Mouse (Mus musculus): ENCODE measurements around the gene Prr5l. TPM values are rescaled to one million over a fixed set of nuclear protein-coding genes. Genes with fewer than 3 reads are reported as not detected.

Prr5l gene
- polyA plus RNA-seq, 1 experiment from 2014 or later = 50.6 TPM

GRCm38 (mm10) chr2:101907386-101908022, 24.7 kb upstream of the Prr5l start:
- Histone ChIP-seq H3K9ac (replicated peaks) (no peak overlapping the region), H3K36me3 (0 out of 2 replicates have a peak, but pooled peaks cover 5% of the 10 kb centered on the region), H3K4me2 (no peak overlapping the region), H3K9me3 (0 out of 2 replicates have a peak, but pooled peaks cover 3% of the 10 kb centered on the region), H3K4me3 (replicated peaks) (no peak overlapping the region), H3K27me3 (no peaks in the 10 kb centered on the region), H3K4me1 (replicated peaks) (peaks cover 6% of the 10 kb centered on the region), H3K27ac (no peak overlapping the region)
- ATAC-seq (ENCODE audit: insufficient number of reproducible peaks, insufficient read depth, low FRiP score, low TSS enrichment, low read depth) = no peak
- 65% methylated on average over 10 of the region's 10 CpGs for WGBS

- 0 out of 2 replicates have a peak, but pooled peaks cover 3% of the 10 kb centered on the region for H3K9me3 ChIP-seq
- H3K4me1 ChIP-seq (replicated peaks) = peaks cover 6% of the 10 kb centered on the region
- 68% methylated on average over 5 of the region's 5 CpGs for WGBS
- H3K27ac ChIP-seq = no peak overlapping the region
- 0 out of 2 replicates have a peak, but pooled peaks have one; percentile 15 for ATAC-seq (ENCODE audit: insufficient number of reproducible peaks, insufficient read depth, low FRiP score, low TSS enrichment, low read depth)
- H3K27me3 ChIP-seq = no peaks in the 10 kb centered on the region
- H3K9ac ChIP-seq (replicated peaks) = 0 out of 2 replicates have a peak overlapping the region, but pooled peaks have one; percentile 50
- no peak overlapping the region for H3K4me3 ChIP-seq (replicated peaks)
- H3K36me3 ChIP-seq = peaks cover 10% of the 10 kb centered on the region; the same call in 1 of the 2 replicates
- 0 out of 2 replicates have a peak overlapping the region, but pooled peaks have one; percentile 44 for H3K4me2 ChIP-seq
These were observed 23.5 kb upstream of the Prr5l start for GRCm38 (mm10) chr2:101906379-101906690.

- Histone ChIP-seq H3K9me3 (0 out of 2 replicates have a peak, but pooled peaks cover 3% of the 10 kb centered on the region), H3K27me3 (no peaks in the 10 kb centered on the region), H3K4me2 (peak overlapping the region; percentile 44), H3K4me3 (replicated peaks) (no peak overlapping the region; the same call in 1 of the 2 replicates), H3K27ac (no peak overlapping the region), H3K36me3 (peaks cover 16% of the 10 kb centered on the region; the same call in 1 of the 2 replicates), H3K4me1 (replicated peaks) (peaks cover 6% of the 10 kb centered on the region), H3K9ac (replicated peaks) (peak overlapping the region; percentile 50; the same call in 1 of the 2 replicates)
- peak; percentile 75 for ATAC-seq (ENCODE audit: insufficient number of reproducible peaks, insufficient read depth, low FRiP score, low TSS enrichment, low read depth)
- WGBS = 32% methylated on average over 21 of the region's 21 CpGs
These were observed 22.9 kb upstream of the Prr5l start for GRCm38 (mm10) chr2:101905534-101906378.

GRCm38 (mm10) chr2:101902196-101902595, 19.4 kb upstream of the Prr5l start:
- Histone ChIP-seq H3K27me3 (no peaks in the 10 kb centered on the region), H3K9ac (replicated peaks) (no peak overlapping the region), H3K4me2 (no peak overlapping the region), H3K4me3 (replicated peaks) (no peak overlapping the region), H3K36me3 (peaks cover 33% of the 10 kb centered on the region), H3K27ac (no peak overlapping the region), H3K4me1 (replicated peaks) (peaks cover 6% of the 10 kb centered on the region), H3K9me3 (no peaks in the 10 kb centered on the region)
- ATAC-seq (ENCODE audit: insufficient number of reproducible peaks, insufficient read depth, low FRiP score, low TSS enrichment, low read depth) = no peak
- 79% methylated on average over 4 of the region's 4 CpGs for WGBS

- Histone ChIP-seq H3K27me3 (no peaks in the 10 kb centered on the region), H3K4me1 (replicated peaks) (no peaks in the 10 kb centered on the region; the same call in 1 of the 2 replicates), H3K4me2 (no peak overlapping the region), H3K4me3 (replicated peaks) (no peak overlapping the region), H3K27ac (no peak overlapping the region), H3K9me3 (no peaks in the 10 kb centered on the region), H3K9ac (replicated peaks) (no peak overlapping the region), H3K36me3 (peaks cover 51% of the 10 kb centered on the region)
- WGBS = 71% methylated on average over 10 of the region's 10 CpGs
- ATAC-seq (ENCODE audit: insufficient number of reproducible peaks, insufficient read depth, low FRiP score, low TSS enrichment, low read depth) = no peak
These were observed 13.8 kb upstream of the Prr5l start for GRCm38 (mm10) chr2:101896425-101897204.

- Histone ChIP-seq H3K4me2 (no peak overlapping the region), H3K4me3 (replicated peaks) (no peak overlapping the region), H3K9ac (replicated peaks) (no peak overlapping the region), H3K9me3 (no peaks in the 10 kb centered on the region), H3K27me3 (no peaks in the 10 kb centered on the region), H3K27ac (no peak overlapping the region), H3K36me3 (peaks cover 28% of the 10 kb centered on the region), H3K4me1 (replicated peaks) (no peaks in the 10 kb centered on the region; the same call in 1 of the 2 replicates)
- ATAC-seq (ENCODE audit: insufficient number of reproducible peaks, insufficient read depth, low FRiP score, low TSS enrichment, low read depth) = no peak
- WGBS = 92% methylated on average over 3 of the region's 3 CpGs
These were observed 11.3 kb upstream of the Prr5l start for GRCm38 (mm10) chr2:101894126-101894525.

GRCm38 (mm10) chr2:101891143-101891542, 8.3 kb upstream of the Prr5l start:
- no peaks in the 10 kb centered on the region for H3K27me3 ChIP-seq
- no peaks in the 10 kb centered on the region for H3K9me3 ChIP-seq
- no peak for ATAC-seq (ENCODE audit: insufficient number of reproducible peaks, insufficient read depth, low FRiP score, low TSS enrichment, low read depth)
- peaks cover 10% of the 10 kb centered on the region; the same call in 1 of the 2 replicates for H3K36me3 ChIP-seq
- no peak overlapping the region for H3K4me2 ChIP-seq
- no peak overlapping the region for H3K4me3 ChIP-seq (replicated peaks)
- H3K9ac ChIP-seq (replicated peaks) = no peak overlapping the region
- no peak overlapping the region for H3K27ac ChIP-seq
- peaks cover 8% of the 10 kb centered on the region for H3K4me1 ChIP-seq (replicated peaks)
- WGBS = 56% methylated on average over 7 of the region's 7 CpGs

- no peak overlapping the region for H3K4me2 ChIP-seq
- no peak overlapping the region for H3K4me3 ChIP-seq (replicated peaks)
- no peak overlapping the region for H3K27ac ChIP-seq
- H3K9ac ChIP-seq (replicated peaks) = no peak overlapping the region
- ATAC-seq (ENCODE audit: insufficient number of reproducible peaks, insufficient read depth, low FRiP score, low TSS enrichment, low read depth) = no peak
- no peaks in the 10 kb centered on the region for H3K36me3 ChIP-seq
- H3K4me1 ChIP-seq (replicated peaks) = peaks cover 8% of the 10 kb centered on the region
- WGBS = 89% methylated on average over 8 of the region's 8 CpGs
- no peaks in the 10 kb centered on the region for H3K9me3 ChIP-seq
- H3K27me3 ChIP-seq = no peaks in the 10 kb centered on the region
These were observed 6.1 kb upstream of the Prr5l start for GRCm38 (mm10) chr2:101888886-101889285.

- Histone ChIP-seq H3K9me3 (no peaks in the 10 kb centered on the region), H3K36me3 (no peaks in the 10 kb centered on the region), H3K4me1 (replicated peaks) (peaks cover 8% of the 10 kb centered on the region), H3K4me2 (peak within 1 kb of the TSS; percentile 75), H3K4me3 (replicated peaks) (peak within 1 kb of the TSS; percentile 70), H3K27me3 (no peaks in the 10 kb centered on the region; the same call in 1 of the 2 replicates), H3K27ac (no peak within 1 kb of the TSS), H3K9ac (replicated peaks) (peak within 1 kb of the TSS; percentile 55)
- 13% methylated on average over 22 of the region's 22 CpGs for WGBS
- peak; percentile 93 for ATAC-seq (ENCODE audit: insufficient number of reproducible peaks, insufficient read depth, low FRiP score, low TSS enrichment, low read depth)
These were observed 3.1 kb upstream of the Prr5l start, which contains the start of gene Commd9 for GRCm38 (mm10) chr2:101885768-101886438. Gene Commd9 (plus strand): TSS chr2:101886247.

GRCm38 (mm10) chr2:101884286-101884685, 1.5 kb upstream of the Prr5l start:
- WGBS = 83% methylated on average over 2 of the region's 2 CpGs
- Histone ChIP-seq H3K9ac (replicated peaks) (no peak overlapping the region), H3K27me3 (peaks cover 7% of the 10 kb centered on the region; the same call in 1 of the 2 replicates), H3K9me3 (no peaks in the 10 kb centered on the region), H3K4me2 (no peak overlapping the region), H3K36me3 (no peaks in the 10 kb centered on the region), H3K4me3 (replicated peaks) (no peak overlapping the region), H3K4me1 (replicated peaks) (peaks cover 8% of the 10 kb centered on the region), H3K27ac (no peak overlapping the region)
- no peak for ATAC-seq (ENCODE audit: insufficient number of reproducible peaks, insufficient read depth, low FRiP score, low TSS enrichment, low read depth)

Data from limb, embryonic 12.5 days (tissue).